Mouse (Mus musculus): Measurements from ENCODE around the gene Mbtd1.

GRCm38 (mm10) chr11:93987625-93988327 lies 102.1 kb downstream of the Mbtd1 start:
- TF ChIP-seq CTCF (IDR thresholded peaks at IDR 0.05; ENCODE audit: control insufficient read depth, insufficient read depth, low read length) = no peak
- no peak for TF ChIP-seq POLR2A (IDR thresholded peaks at IDR 0.05; ENCODE audit: borderline replicate concordance, control insufficient read depth, low read depth, low read length)
